Mouse (Mus musculus) hindbrain, embryonic 14.5 days (tissue): ENCODE results near the gene Tefm. TPM values are rescaled to one million over a fixed set of nuclear protein-coding genes. Genes with fewer than 3 reads are reported as not detected.
A peak's percentile ranks its signal among the peaks of the same experiment; 100 is the strongest.

Source experiments
- ATAC-seq: fragments of 200-750 bp; cut with Nextera tagmentation; 2 replicates; pipeline ENCODE4 v1.8.0; 2017; ENCODE audit warnings: moderate number of reproducible peaks, mild to moderate bottlenecking, moderate TSS enrichment, moderate library complexity; ENCODE audit not compliant: low FRiP score
- DNase-seq: peaks from one replicate; pipeline ENCODE4 v3.0.0-alpha.2; 2015; ENCODE audit warnings: low spot score
- H3K27ac ChIP-seq: fragments of 300-500 bp; sonication (generic); 2 replicates; pipeline ENCODE4 v1.5.1; 2014; ENCODE audit warnings: mild to moderate bottlenecking, moderate library complexity
- H3K27me3 ChIP-seq: fragments of 300-500 bp; sonication (generic); 2 replicates; pipeline ENCODE4 v1.6.1; 2014; ENCODE audit warnings: mild to moderate bottlenecking, low read length, mixed read lengths; ENCODE audit not compliant: control insufficient read depth, insufficient read depth
- H3K36me3 ChIP-seq: fragments of 300-500 bp; sonication (generic); replicated peaks from 2 replicates; pipeline ENCODE4 v1.6.1; 2014; ENCODE audit not compliant: control insufficient read depth, insufficient read depth
- H3K4me1 ChIP-seq: fragments of 300-500 bp; sonication (generic); replicated peaks from 2 replicates; pipeline ENCODE4 v1.6.1; 2014; ENCODE audit warnings: antibody characterized with exemption, low read length, mixed read lengths; ENCODE audit not compliant: control insufficient read depth, insufficient read depth
- H3K4me2 ChIP-seq: fragments of 300-500 bp; sonication (generic); replicated peaks from 2 replicates; pipeline ENCODE4 v1.6.1; 2014; ENCODE audit warnings: mild to moderate bottlenecking, moderate library complexity
- H3K4me3 ChIP-seq: fragments of 300-500 bp; sonication (generic); replicated peaks from 2 replicates; pipeline ENCODE4 v1.5.1; 2014; ENCODE audit warnings: mild to moderate bottlenecking, low read length
- H3K9ac ChIP-seq: fragments of 300-500 bp; sonication (generic); 2 replicates; pipeline ENCODE4 v1.6.1; 2014
- H3K9me3 ChIP-seq: fragments of 300-500 bp; sonication (generic); 2 replicates; pipeline ENCODE4 v1.6.1; 2016; ENCODE audit warnings: low read length; ENCODE audit not compliant: control insufficient read depth
- WGBS: fragments of 180-500 bp; shearing (Covaris S2); extraction: QIAGEN DNeasy Blood & Tissue Kit; methylation state at CpG from one replicate; pipeline ENCODE4 v1.1.7; 2014; 5-methylcytosine and 5-hydroxymethylcytosine counted together
- polyA plus RNA-seq: library from polyadenylated mRNA; unstranded; fragments of >200 nt; fragmentation: Nextera tagmentation; extraction: Ambion mirVana; gene quantifications from 2 replicates; pipeline ENCODE4 v1.2.1, GENCODE M21; 2014

Gene Tefm
- polyA plus RNA-seq, 1 experiment from 2014 or later: 24.3 TPM

DNA sequence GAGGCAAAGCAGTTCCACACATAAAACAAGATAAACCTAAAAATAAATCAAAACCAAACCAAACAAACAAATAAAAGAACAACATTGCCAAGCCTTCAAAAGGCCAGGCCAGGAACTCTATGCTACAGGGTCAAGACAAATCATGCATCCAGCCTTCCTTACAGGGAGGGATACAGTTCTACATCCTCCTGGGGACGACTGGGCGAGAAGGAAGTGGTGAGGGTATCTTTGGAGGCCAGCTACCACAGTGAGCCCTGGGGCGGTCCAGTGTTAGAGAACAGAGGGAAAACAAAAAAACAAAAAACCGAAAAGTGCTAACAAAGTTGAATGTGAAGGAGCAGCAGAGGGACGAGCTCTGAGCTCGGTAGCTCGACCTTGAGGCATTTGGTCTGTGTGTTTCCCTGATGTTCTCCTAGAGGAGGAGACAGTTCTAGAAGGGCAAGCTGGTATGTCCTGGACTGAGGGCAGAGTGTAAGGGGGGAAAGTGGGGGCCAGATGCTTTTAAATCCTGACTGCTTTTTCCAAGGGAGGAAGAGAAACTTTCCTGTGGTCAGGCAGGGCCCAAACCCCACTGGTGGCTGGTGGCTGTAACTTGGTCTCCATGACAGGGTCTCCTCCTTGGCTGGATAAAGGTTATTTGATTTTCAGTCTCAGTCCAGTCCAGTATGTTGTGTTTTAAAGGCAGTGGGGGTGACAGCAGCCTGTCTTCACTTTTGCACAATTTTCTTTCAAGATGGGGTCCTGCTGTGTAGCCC lies 21.6 kb upstream of the Tefm start:
- H3K4me2 ChIP-seq: no peak overlapping the region
- no peaks in the 10 kb centered on the region for H3K9me3 ChIP-seq
- no peak overlapping the region for H3K9ac ChIP-seq
- H3K36me3 ChIP-seq: no peaks in the 10 kb centered on the region
- no peak overlapping the region for H3K27ac ChIP-seq
- DNase-seq: no peak
- H3K4me3 ChIP-seq: no peak overlapping the region
- no peaks in the 10 kb centered on the region for H3K27me3 ChIP-seq
- ATAC-seq: no peak
- 76% methylated on average over 7 of the region's 7 CpGs for WGBS
- no peaks in the 10 kb centered on the region for H3K4me1 ChIP-seq

DNA sequence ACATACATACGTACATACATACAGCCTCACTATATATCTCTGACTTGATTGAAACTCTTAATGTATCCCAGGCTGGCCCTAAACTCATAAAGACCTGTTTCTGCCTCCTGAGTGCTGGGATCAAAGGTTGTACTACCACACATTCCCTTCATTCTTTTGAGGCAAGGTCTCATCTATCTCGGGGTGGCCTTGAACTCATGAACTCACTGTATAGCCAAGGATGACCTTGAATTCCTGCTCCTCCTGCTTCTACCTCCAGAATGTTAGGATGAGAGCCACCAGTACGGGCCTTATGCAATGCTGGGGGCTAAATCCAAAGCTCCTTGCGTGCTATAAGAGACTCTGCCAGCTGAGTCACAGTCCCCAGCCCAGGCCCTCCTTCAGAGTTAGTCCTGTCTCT lies 19.1 kb upstream of the Tefm start:
- no peak for ATAC-seq
- H3K27me3 ChIP-seq: no peaks in the 10 kb centered on the region
- H3K4me1 ChIP-seq: no peaks in the 10 kb centered on the region
- no peak overlapping the region for H3K9ac ChIP-seq
- H3K36me3 ChIP-seq: no peaks in the 10 kb centered on the region
- no peak overlapping the region for H3K27ac ChIP-seq
- H3K4me2 ChIP-seq: no peak overlapping the region
- WGBS: 91% methylated on average over 4 of the region's 4 CpGs
- no peak for DNase-seq
- H3K9me3 ChIP-seq: no peaks in the 10 kb centered on the region
- no peak overlapping the region for H3K4me3 ChIP-seq

DNA sequence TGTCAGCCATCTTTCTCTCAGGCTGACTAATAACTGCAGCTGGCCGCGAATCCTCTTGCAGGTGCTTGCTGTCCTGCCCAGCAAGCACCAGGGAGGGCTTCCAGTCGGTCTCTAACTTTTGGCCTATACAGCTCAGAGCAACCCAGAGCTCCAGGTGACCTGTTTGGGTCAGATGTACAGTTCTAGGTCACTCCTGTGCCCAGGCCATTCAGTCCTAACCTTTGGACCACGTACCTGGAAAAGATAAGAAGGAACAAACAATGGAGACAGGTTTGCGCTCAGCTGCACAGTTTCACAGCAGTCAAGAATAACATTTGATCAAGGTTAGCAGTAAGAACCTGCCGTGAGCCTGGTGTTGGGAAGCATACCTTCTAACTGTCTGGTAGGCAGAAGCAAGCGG lies 17.0 kb upstream of the Tefm start:
- Histone ChIP-seq H3K36me3 (no peaks in the 10 kb centered on the region), H3K4me1 (no peaks in the 10 kb centered on the region), H3K9ac (no peak overlapping the region), H3K4me2 (no peak overlapping the region), H3K9me3 (no peaks in the 10 kb centered on the region), H3K27ac (no peak overlapping the region), H3K27me3 (peaks cover 20% of the 10 kb centered on the region), H3K4me3 (no peak overlapping the region)
- 87% methylated on average over 7 of the region's 7 CpGs for WGBS
- ATAC-seq: no peak
- no peak for DNase-seq

DNA sequence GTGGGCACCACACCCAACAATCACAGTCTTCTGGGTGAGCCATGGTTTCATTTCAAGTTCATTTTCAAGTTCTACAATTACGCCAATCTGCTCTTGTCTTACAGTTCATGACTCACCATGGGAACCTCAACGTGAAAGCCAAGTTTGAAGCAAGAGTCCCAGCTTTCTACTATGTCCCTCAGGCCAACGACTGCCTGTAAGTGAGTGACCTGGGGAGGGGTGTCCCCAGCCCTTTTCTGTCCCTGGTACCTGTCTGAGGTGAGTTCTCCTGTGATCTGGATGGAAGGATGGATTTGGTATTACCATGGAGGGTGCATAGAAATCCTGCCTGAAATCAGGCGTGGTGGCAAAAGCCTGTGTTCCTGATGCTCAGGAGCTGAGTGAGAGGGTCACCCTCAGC lies 14.9 kb upstream of the Tefm start:
- WGBS: 83% methylated on average over 4 of the region's 4 CpGs
- Histone ChIP-seq H3K4me3 (no peak overlapping the region), H3K27ac (no peak overlapping the region), H3K36me3 (no peaks in the 10 kb centered on the region), H3K9ac (no peak overlapping the region), H3K4me2 (no peak overlapping the region), H3K4me1 (no peaks in the 10 kb centered on the region), H3K27me3 (peaks cover 31% of the 10 kb centered on the region), H3K9me3 (no peaks in the 10 kb centered on the region)
- no peak for ATAC-seq
- DNase-seq: no peak

DNA sequence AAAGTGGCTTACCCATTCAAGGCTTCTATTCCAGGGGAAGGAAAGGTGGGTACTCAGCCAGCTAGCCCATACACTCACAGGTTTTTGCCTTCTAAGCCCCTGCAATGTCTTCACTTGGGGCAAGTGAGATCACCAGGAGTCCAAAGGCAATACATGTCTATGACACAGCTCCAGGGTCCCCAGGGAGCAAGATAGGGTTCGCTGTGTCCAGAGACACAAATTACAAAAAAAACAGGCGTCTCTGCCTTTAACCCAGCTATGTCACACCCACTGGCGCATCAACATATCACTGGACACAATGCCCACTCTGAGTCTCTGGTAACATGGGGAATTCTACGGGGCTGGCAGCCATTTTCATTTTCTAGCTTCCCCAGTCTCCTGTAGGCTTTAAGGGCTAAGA lies 14.0 kb upstream of the Tefm start:
- Histone ChIP-seq H3K4me2 (no peak overlapping the region), H3K27ac (no peak overlapping the region), H3K4me3 (no peak overlapping the region), H3K27me3 (peaks cover 31% of the 10 kb centered on the region), H3K9me3 (no peaks in the 10 kb centered on the region), H3K36me3 (no peaks in the 10 kb centered on the region), H3K9ac (no peak overlapping the region), H3K4me1 (no peaks in the 10 kb centered on the region)
- ATAC-seq (no peak), DNase-seq (no peak)
- 88% methylated on average over 4 of the region's 4 CpGs for WGBS

DNA sequence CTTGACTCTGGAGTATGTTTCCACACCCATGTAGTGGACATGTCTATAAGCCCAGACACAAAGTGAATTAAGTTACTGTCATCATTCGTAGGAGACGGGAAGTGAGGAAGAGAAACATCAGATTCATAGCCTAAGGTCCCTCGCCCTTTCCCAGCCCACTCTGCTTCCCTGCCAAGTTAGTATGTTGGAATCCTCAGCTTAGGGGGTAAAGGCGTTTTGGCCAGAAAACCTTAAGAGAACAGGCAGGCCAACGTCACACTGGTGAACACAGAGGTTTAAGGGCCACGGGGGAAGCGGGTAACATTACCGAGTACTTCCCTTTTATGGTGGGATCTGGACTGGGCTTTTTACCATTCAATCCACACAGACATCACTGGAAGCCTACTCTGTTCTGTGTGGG lies 13.6 kb upstream of the Tefm start:
- no peak overlapping the region for H3K27ac ChIP-seq
- no peak overlapping the region for H3K4me3 ChIP-seq
- H3K4me2 ChIP-seq: no peak overlapping the region
- no peak overlapping the region for H3K9ac ChIP-seq
- no peak for DNase-seq
- H3K36me3 ChIP-seq: no peaks in the 10 kb centered on the region
- H3K9me3 ChIP-seq: no peaks in the 10 kb centered on the region
- no peaks in the 10 kb centered on the region for H3K4me1 ChIP-seq
- H3K27me3 ChIP-seq: peaks cover 31% of the 10 kb centered on the region
- ATAC-seq: no peak
- 84% methylated on average over 8 of the region's 8 CpGs for WGBS

DNA sequence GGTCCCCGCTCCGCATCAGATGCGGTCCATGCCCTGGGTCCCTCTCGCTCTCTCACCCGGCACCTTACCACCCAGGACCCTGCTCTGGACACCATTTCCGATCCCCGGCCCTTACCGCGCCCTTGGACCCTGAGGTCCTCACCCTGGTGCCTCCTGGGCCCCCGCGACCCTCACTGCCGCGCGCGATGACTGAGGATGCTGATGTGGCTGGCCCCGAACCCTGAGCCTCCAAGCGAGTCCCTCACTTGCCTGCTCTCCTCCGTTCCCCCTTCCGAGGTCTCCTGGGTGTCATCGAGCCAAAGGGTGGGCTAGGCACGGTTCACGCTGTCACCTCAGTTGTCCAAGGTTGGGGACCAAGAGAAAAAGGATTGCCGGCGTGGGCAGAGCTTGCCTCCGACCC lies 12.5 kb upstream of the Tefm start:
- H3K36me3 ChIP-seq: no peaks in the 10 kb centered on the region
- H3K4me2 ChIP-seq: peak overlapping the region; percentile 56
- WGBS: 24% methylated on average over 25 of the region's 25 CpGs
- H3K9me3 ChIP-seq: no peaks in the 10 kb centered on the region
- ATAC-seq (no peak), DNase-seq (no peak)
- no peaks in the 10 kb centered on the region for H3K4me1 ChIP-seq
- H3K27ac ChIP-seq: no peak overlapping the region
- peak overlapping the region; percentile 38 for H3K4me3 ChIP-seq
- H3K27me3 ChIP-seq: peaks cover 31% of the 10 kb centered on the region
- peak overlapping the region; percentile 50 for H3K9ac ChIP-seq

DNA sequence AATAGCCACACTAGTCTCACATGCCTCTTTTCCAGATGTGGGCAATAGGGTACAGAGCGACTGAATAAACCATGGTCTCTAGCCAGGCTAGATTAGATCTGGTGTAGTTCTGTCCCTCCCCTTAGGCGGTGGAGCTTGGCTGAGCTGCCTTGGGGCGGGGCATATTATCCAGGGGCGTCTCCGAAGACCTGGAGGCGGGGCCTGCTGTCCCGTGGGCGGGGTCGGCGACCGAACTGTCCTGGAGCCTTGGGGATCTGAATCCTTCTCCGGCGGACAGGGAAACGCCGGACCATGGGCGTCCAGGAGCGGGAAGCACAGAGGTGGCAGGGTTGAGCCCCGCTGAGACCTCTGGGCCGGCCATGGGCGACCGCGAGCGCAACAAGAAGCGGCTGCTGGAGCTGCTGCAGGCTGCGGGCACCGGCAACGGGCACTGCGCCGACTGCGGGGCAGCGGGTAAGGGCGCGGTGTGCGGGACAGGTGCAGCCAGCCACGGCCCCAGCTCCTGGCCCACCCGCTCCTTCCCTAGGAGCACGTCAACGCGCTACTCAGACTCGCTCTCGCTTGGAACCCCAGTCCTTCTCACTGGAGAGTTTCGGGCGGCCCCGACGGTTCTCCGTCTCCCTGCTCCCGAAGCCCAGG lies 12.0 kb upstream of the Tefm start, which contains the start of gene Adap2:
TSS of gene Adap2 (plus strand) at position 249 of the 639 bp plus-strand sequence.
- Histone ChIP-seq H3K4me1 (no peaks in the 10 kb centered on the region), H3K9me3 (no peaks in the 10 kb centered on the region), H3K9ac (peak within 1 kb of the TSS; percentile 50), H3K4me2 (peak within 1 kb of the TSS; percentile 56), H3K27ac (no peak within 1 kb of the TSS), H3K36me3 (no peaks in the 10 kb centered on the region), H3K4me3 (peak within 1 kb of the TSS; percentile 38), H3K27me3 (peaks cover 31% of the 10 kb centered on the region)
- ATAC-seq (peak; percentile 60; the same call in 1 of the 2 replicates), DNase-seq (peak; percentile 47)
- 2% methylated on average over 44 of the region's 47 CpGs for WGBS

DNA sequence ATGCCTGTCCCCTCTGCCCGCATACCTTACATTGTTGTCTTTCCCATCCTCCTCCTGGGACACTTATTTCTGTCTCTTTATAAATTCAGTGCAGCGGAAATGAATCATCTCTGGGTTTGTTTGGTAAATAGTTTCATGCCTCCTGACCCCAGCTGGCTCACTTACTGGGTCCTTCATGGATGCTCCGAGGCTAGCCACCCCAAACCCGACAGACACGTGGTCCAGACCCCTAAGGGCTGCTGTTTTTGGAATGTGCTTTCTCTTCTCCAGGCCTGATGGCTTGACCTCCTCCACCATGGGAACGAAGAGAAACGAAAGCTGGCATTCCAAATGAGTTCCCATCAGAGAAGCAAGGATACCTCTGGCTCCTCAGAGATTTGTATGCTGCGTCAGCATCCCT lies 10.4 kb upstream of the Tefm start:
- no peak for ATAC-seq
- no peak overlapping the region for H3K4me3 ChIP-seq
- peaks cover 31% of the 10 kb centered on the region for H3K27me3 ChIP-seq
- WGBS: 79% methylated on average over 8 of the region's 8 CpGs
- no peaks in the 10 kb centered on the region for H3K36me3 ChIP-seq
- no peaks in the 10 kb centered on the region for H3K9me3 ChIP-seq
- no peaks in the 10 kb centered on the region for H3K4me1 ChIP-seq
- no peak for DNase-seq
- H3K4me2 ChIP-seq: no peak overlapping the region
- H3K27ac ChIP-seq: no peak overlapping the region
- H3K9ac ChIP-seq: no peak overlapping the region
